Mouse (Mus musculus) embryonic facial prominence, embryonic 14.5 days (tissue): Measurements from ENCODE around the gene Cacna1e. TPM values are rescaled to one million over a fixed set of nuclear protein-coding genes. Genes with fewer than 3 reads are reported as not detected.

Experiments used
- ATAC-seq: fragments of 200-750 bp; cut with Nextera tagmentation; 2 replicates; pipeline ENCODE4 v1.8.0; 2017; ENCODE audit warnings: low read depth, moderate number of reproducible peaks, moderate TSS enrichment
- DNase-seq: peaks from one replicate; pipeline ENCODE4 v3.0.0-alpha.2; 2015; ENCODE audit warnings: low spot score
- H3K27ac ChIP-seq: fragments of 300-500 bp; sonication (generic); replicated peaks from 2 replicates; pipeline ENCODE4 v1.5.1; 2014; ENCODE audit warnings: low read depth, mild to moderate bottlenecking, low read length, moderate library complexity
- H3K27me3 ChIP-seq: fragments of 300-500 bp; sonication (generic); replicated peaks from 2 replicates; pipeline ENCODE4 v1.6.1; 2014; ENCODE audit warnings: low read length; ENCODE audit not compliant: control insufficient read depth, insufficient read depth
- H3K36me3 ChIP-seq: fragments of 300-500 bp; sonication (generic); 2 replicates; pipeline ENCODE4 v1.6.1; 2014; ENCODE audit warnings: low read length, mixed read lengths; ENCODE audit not compliant: control insufficient read depth, insufficient read depth
- H3K4me1 ChIP-seq: fragments of 300-500 bp; sonication (generic); 2 replicates; pipeline ENCODE4 v1.6.1; 2014; ENCODE audit warnings: antibody characterized with exemption, low read length; ENCODE audit not compliant: control insufficient read depth, insufficient read depth
- H3K4me2 ChIP-seq: fragments of 300-500 bp; sonication (generic); 2 replicates; pipeline ENCODE4 v1.6.1; 2014; ENCODE audit warnings: low read depth, mild to moderate bottlenecking, low read length, moderate library complexity, mixed read lengths
- H3K4me3 ChIP-seq: fragments of 300-500 bp; sonication (generic); 2 replicates; pipeline ENCODE4 v1.5.1; 2014; ENCODE audit warnings: low read depth, mild to moderate bottlenecking, low read length
- H3K9ac ChIP-seq: fragments of 300-500 bp; sonication (generic); 2 replicates; pipeline ENCODE4 v1.6.1; 2014; ENCODE audit warnings: low read depth, mild to moderate bottlenecking, low read length, moderate library complexity, mixed read lengths
- H3K9me3 ChIP-seq: fragments of 300-500 bp; sonication (generic); 2 replicates; pipeline ENCODE4 v1.6.1; 2016; ENCODE audit warnings: low read length; ENCODE audit not compliant: control insufficient read depth
- WGBS: fragments of 180-500 bp; shearing (Covaris S2); extraction: QIAGEN DNeasy Blood & Tissue Kit; methylation state at CpG from one replicate; pipeline ENCODE4 v1.1.7; 2014; 5-methylcytosine and 5-hydroxymethylcytosine counted together
- polyA plus RNA-seq: library from polyadenylated mRNA; unstranded; fragments of >200 nt; fragmentation: Nextera tagmentation; extraction: Ambion mirVana; gene quantifications from 2 replicates; pipeline ENCODE4 v1.2.1, GENCODE M21; 2014

Cacna1e gene
- polyA plus RNA-seq, 1 experiment from 2014 or later, result 0.99 TPM

DNA sequence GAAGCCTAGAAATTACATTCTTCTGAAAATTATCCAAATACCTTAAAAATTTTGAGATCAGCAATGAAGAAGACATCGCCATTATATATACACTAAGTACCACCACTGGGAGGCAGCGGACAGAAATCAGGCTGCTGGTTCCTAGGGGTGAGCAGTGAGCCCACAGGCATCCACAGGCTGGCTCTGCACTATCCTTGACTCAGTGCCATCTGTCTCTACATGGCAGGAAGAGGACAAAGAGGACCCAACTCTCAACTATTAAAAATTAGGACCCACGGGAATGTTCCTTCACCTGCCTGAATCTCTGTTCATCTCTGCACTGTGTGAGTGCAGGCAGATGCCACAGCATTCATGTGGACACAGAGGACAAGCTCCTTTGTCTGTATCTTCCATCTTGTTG is 79.3 kb downstream of the Cacna1e start:
- Histone ChIP-seq H3K27ac (no peak overlapping the region), H3K27me3 (no peaks in the 10 kb centered on the region), H3K9me3 (no peaks in the 10 kb centered on the region), H3K4me3 (no peak overlapping the region), H3K4me2 (no peak overlapping the region), H3K9ac (no peak overlapping the region), H3K4me1 (no peaks in the 10 kb centered on the region), H3K36me3 (no peaks in the 10 kb centered on the region)
- DNase-seq (no peak), ATAC-seq (no peak)
- WGBS, result 86% methylated on average over 3 of the region's 3 CpGs

DNA sequence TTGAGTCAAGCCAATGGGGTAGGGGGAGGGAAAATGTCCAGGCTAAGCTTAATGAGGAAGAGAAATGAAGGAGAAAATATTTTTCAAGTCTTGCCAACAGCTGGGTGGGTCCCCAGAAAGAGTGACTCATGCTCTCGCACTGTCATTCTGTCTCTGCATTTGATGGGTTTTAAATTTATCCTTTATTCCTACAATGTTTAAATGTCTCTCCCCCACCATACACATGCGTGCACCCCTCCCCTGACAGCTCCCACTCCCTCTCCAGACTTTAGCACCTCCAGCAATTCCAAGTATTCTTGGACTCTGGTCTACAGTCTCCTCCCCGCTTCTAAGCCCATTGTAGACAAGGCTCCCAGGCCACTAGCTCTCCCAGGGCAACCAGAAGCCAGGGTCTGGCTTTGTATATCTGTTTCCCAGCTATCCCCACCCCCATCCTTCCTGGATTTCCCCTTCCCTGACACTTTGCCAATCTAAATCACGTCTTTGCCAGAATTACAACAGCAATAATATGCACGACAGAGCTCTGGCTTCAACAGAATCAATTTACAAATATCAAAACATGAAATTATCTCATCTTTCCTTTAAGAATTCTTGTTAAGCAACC is 81.9 kb downstream of the Cacna1e start:
- H3K9ac ChIP-seq, result no peak overlapping the region

DNA sequence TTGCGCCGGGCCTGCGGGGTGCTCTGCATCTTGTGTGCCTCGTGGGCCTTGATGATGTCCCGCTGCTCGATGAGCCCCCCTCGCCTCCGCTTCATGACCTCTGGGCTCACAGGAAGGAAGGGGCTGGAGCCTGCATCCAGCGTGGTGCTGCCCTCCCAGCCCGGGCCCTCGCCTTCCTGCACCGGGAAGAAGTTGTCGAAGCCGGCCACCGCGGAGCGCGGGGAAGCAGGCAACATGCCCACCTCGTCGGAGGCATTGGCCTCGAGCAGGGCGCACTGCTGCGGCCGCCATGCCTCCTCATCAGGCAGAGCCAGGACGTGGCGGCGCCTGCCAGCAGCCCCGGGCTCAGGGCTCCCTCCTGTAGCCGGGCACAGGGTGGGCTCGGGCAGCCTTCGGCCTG is 85.0 kb downstream of the Cacna1e start:
- Histone ChIP-seq H3K27ac (no peak overlapping the region), H3K9me3 (no peaks in the 10 kb centered on the region), H3K9ac (no peak overlapping the region), H3K36me3 (no peaks in the 10 kb centered on the region), H3K4me1 (no peaks in the 10 kb centered on the region), H3K27me3 (no peaks in the 10 kb centered on the region), H3K4me2 (no peak overlapping the region), H3K4me3 (no peak overlapping the region)
- 77% methylated on average over 21 of the region's 31 CpGs for WGBS
- no peak for ATAC-seq
- DNase-seq, result no peak

More for the DNA sequence above, 81.9 kb downstream of the Cacna1e start:
- Histone ChIP-seq H3K27me3 (no peaks in the 10 kb centered on the region), H3K9me3 (no peaks in the 10 kb centered on the region), H3K4me3 (no peak overlapping the region), H3K36me3 (no peaks in the 10 kb centered on the region), H3K27ac (no peak overlapping the region), H3K4me1 (no peaks in the 10 kb centered on the region), H3K4me2 (no peak overlapping the region)
- DNase-seq (no peak), ATAC-seq (no peak)
- 66% methylated on average over 5 of the region's 5 CpGs for WGBS

DNA sequence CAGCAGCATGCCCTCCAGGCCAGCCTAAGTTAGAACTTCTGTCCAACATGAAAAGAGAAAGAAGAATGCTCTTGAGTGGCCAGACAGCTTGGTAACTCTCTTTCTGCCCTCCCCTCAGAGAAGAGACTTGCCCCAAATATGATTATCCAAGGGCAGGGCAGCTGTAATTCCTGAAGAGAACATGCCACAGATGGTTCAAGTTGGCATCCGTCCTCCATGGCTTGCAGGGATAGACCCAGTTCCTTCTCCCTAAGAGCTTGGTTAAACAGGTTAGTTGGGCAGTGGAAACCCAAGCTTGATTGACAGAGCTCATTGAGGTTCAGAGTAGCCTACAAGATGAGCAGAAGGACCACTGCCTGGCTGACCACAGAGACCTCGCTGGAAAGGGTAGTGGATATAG is 85.5 kb downstream of the Cacna1e start:
- 71% methylated on average over 2 of the region's 2 CpGs for WGBS
- no peak for ATAC-seq

DNA sequence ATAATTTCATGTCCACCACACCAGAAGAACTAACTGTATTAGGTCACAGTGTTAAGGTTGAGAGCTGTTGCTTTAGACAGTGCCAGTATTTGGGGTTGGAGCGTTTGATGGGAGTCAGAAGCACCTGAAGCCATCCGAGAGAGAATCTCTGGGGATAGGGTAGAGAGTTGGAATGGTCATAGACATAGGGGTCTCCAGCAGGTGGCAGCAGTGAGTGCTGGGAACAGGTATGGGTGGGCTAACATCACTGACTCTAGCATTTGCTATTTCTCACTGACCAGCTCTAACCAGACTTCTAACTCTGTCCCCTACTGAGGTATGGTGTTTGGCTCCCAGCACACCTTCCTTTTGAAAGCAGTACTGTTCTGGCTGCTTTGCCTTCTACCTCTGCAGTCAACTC is 87.6 kb downstream of the Cacna1e start:
- DNase-seq (no peak), ATAC-seq (0 out of 2 replicates have a peak, but pooled peaks have one; percentile 26)
- Histone ChIP-seq H3K27ac (no peak overlapping the region), H3K4me2 (no peak overlapping the region), H3K9ac (no peak overlapping the region), H3K9me3 (no peaks in the 10 kb centered on the region), H3K4me3 (no peak overlapping the region), H3K4me1 (no peaks in the 10 kb centered on the region), H3K36me3 (no peaks in the 10 kb centered on the region), H3K27me3 (no peaks in the 10 kb centered on the region)
- 55% methylated on average over 2 of the region's 2 CpGs for WGBS

More for the DNA sequence above, 85.5 kb downstream of the Cacna1e start:
- Histone ChIP-seq H3K4me3 (no peak overlapping the region), H3K9ac (no peak overlapping the region), H3K27ac (no peak overlapping the region), H3K4me1 (no peaks in the 10 kb centered on the region), H3K27me3 (no peaks in the 10 kb centered on the region), H3K9me3 (no peaks in the 10 kb centered on the region), H3K4me2 (no peak overlapping the region), H3K36me3 (no peaks in the 10 kb centered on the region)
- no peak for DNase-seq

DNA sequence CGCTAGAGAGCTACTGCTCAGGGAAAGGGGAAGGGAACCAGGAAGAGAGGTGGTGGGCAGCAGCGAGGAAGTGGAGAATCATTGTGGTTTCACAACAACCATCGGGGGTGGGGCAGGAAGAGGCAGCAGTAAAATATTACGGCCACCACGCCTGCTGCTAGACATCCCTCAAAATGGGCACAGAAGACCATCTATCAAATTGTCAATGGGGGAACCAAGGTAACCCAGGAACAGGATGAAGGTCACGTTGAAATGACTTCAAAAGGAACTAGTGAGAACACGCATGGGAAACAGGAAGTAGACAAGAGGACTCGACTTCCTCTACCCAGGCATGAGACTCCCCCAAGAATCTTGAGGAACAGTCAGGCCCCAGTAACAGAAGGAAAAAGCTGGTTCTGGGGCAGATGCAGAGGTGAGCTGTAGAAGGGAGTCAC is 89.8 kb downstream of the Cacna1e start:
- ATAC-seq, result no peak
- DNase-seq, result no peak
- Histone ChIP-seq H3K9ac (no peak overlapping the region), H3K36me3 (no peaks in the 10 kb centered on the region), H3K27ac (no peak overlapping the region), H3K9me3 (no peaks in the 10 kb centered on the region), H3K4me3 (no peak overlapping the region), H3K4me1 (no peaks in the 10 kb centered on the region), H3K4me2 (no peak overlapping the region), H3K27me3 (no peaks in the 10 kb centered on the region)
- WGBS, result 82% methylated on average over 8 of the region's 8 CpGs

DNA sequence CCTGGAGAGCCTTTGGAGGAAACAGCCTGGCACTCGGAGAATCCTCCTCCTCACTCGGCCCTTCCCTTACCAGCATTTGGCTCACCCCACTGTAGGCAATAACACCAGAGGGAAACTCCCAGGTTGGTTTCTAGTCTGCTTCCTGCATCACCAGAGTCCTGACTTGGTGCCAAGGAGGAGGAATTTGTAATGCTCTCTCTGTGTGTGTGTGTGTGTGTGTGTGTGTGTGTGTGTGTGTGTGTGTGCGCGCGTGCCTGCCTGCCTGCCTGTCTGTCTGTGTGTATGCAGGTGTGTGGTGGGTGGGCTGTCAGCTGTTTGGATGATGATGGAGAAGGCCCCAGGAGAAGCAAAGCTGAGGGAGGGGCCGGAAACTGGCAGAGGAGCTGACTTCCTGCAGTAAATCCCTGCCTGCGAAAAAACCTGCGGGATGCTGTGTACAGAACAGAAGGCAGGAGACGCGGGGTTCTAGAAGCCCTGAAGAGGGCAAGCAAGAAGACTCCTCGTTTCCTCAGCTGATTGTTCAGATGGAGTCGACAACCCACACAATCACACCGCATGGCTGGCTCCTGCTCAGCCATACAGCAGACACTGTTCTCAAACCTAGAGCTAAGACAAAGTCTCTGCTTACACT is 92.6 kb downstream of the Cacna1e start:
- Histone ChIP-seq H3K27me3 (no peaks in the 10 kb centered on the region), H3K36me3 (no peaks in the 10 kb centered on the region), H3K9ac (no peak overlapping the region), H3K4me2 (no peak overlapping the region), H3K9me3 (no peaks in the 10 kb centered on the region), H3K4me3 (no peak overlapping the region), H3K27ac (no peak overlapping the region), H3K4me1 (no peaks in the 10 kb centered on the region)
- DNase-seq, result peak; percentile 75
- WGBS, result 40% methylated on average over 10 of the region's 13 CpGs
- ATAC-seq, result peak; percentile 50

DNA sequence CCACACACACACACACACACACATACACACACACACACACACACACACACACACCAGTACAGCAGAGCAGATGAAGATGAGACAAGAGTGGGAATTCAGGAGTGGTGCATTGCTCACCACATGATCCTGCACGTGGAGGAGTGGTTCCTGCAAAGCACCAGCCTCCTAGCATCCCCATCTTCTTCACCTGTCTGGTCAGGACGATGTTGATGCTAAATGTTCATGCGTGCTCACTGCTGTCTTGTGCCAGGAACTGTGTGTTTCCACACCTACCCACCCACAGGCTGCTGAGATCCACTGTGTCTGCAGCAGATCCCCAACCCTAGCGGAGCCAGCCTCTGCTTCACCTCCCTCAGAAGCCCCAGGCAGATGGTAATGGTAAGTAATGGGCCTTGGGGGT is 95.8 kb downstream of the Cacna1e start:
- Histone ChIP-seq H3K9ac (no peak overlapping the region), H3K4me2 (no peak overlapping the region), H3K4me1 (peaks cover 4% of the 10 kb centered on the region; the same call in 1 of the 2 replicates), H3K27ac (no peak overlapping the region), H3K36me3 (no peaks in the 10 kb centered on the region), H3K4me3 (no peak overlapping the region), H3K27me3 (peaks cover 11% of the 10 kb centered on the region; the same call in 1 of the 2 replicates), H3K9me3 (no peaks in the 10 kb centered on the region)
- no peak for ATAC-seq
- DNase-seq, result no peak
- 74% methylated on average over 4 of the region's 4 CpGs for WGBS

DNA sequence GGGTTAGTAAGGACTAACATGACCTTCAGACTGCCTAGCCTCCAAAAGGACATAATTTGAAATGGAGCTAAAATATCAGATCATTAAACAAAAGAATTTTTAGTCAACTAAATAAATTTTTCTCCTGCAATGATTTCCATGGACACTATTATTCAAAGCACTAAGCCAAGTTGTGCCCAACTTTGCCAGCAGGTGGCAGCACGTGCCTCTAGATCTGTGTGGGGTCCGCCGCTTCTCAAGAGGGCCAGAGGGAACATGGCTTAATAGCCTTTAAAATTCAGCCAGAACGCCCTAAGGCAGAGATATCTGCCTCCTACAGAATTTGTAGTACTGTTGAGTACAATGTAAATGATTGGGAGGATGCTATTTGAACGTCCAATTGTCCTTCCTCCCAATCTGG is 96.2 kb downstream of the Cacna1e start:
- H3K9me3 ChIP-seq, result no peaks in the 10 kb centered on the region
- peaks cover 11% of the 10 kb centered on the region; the same call in 1 of the 2 replicates for H3K27me3 ChIP-seq
- H3K4me1 ChIP-seq, result peaks cover 4% of the 10 kb centered on the region; the same call in 1 of the 2 replicates
- no peak overlapping the region for H3K9ac ChIP-seq
- peak; percentile 89 for DNase-seq
- H3K36me3 ChIP-seq, result no peaks in the 10 kb centered on the region
- H3K27ac ChIP-seq, result no peak overlapping the region
- no peak overlapping the region for H3K4me3 ChIP-seq
- ATAC-seq, result no peak; the same call in 1 of the 2 replicates
- 4% methylated on average over 5 of the region's 5 CpGs for WGBS
- no peak overlapping the region for H3K4me2 ChIP-seq
